Mouse (Mus musculus): ENCODE measurements at regions not wholly inside any gene's neighbourhood (a gene's known extent, or its start where the extent isn't known, plus 50 kb on each side); places are given as distances from the start of the nearest gene placed in this dataset.

GRCm38 (mm10) chr8:86255431-86255830 lies 325.1 kb downstream of the Abcc12 start:
- TF ChIP-seq CTCF (IDR thresholded peaks at IDR 0.05; ENCODE audit: control insufficient read depth, insufficient read depth, low read length) (no peak), POLR2A (IDR thresholded peaks at IDR 0.05; ENCODE audit: borderline replicate concordance, control insufficient read depth, low read depth, low read length) (no peak)

Measured in bone marrow, adult 2 months (tissue).